Mouse (Mus musculus) cerebellum, adult 18-20 months (tissue): Measurements from ENCODE around the gene Dcn.

Experiments used
- DNase-seq, 2 experiments: peaks; one replicate each; pipeline ENCODE4 v3.0.0; 2021

Gene Dcn

DNA sequence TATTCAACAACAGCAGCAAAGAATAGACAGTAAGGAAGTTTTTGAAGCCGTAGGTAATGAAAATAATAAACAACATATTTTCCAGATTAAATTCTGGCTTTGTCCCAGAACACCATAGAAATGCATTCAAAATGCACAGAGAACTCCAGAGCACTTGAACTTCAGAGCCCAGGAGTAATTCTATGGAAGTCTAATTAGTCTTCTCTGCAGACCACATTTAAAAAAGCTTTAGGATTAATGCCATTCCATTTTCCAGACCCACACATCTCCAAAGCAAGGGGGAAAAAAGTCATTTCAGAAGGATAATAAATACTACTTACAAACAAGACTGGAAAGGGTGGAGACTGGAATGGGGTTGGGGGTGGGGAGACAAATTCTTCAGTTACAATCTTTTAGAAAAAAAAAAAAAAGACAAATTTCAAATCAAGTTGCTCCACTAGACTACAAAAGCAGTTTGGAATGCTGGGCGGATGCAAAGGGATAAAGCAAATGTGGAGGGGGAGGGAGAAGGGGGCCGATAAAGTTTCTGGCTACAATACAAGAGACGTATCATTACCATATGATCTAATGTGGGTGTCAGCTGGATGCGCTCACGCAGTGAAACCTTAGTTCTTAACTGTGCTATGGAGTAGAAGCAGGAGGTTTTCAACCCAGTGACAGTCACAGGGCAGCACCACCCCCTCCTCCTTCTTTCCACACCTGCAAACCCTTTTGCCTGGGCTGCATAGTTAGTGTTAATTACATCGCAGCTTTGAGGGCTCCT is at the start of gene Dcn:
Gene Dcn, plus strand, starts transcription at position 606 of the 763 bp plus-strand sequence.
- DNase-seq, result no peak

DNA sequence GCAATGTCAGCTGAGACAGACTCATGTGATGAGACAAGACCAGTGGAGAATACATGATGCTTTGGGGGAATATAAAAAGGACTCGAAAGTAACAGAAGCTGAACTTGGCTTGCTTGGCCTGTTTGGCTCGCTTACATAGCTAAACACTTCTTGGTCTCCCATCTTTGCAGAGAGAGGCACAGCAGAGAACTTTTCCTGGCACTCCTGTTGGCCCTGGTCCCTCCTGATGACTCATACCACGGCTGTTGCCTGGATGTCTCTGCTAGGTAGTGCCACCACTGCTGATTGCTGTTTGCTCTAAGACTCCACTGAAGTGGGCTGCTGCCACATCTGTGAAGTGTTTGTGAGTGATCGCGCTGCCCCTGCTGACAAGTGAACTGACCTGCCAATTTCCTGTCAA is 42.7 kb upstream of the Dcn start:
- DNase-seq, result peak in 1 of 2 experiments; percentile 9

DNA sequence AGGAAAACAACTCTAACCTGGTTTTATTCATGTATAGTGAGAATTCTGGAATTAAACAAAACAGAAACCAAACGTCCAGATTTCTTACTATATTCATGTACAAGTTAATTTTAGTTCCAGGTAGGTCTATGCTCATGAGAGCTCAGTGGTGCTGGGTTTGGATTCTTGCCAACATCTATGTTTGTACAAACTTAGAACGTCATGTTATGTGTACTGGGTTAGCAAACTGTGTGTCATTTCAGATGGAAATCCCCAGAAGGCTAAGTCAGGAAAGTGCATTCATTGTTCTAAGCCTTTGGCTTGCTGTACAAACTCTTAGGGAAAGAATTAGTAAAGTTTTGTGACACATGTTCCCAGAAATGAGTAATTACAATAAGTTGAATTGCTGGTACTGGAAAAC is 37.1 kb upstream of the Dcn start:
- no peak for DNase-seq

DNA sequence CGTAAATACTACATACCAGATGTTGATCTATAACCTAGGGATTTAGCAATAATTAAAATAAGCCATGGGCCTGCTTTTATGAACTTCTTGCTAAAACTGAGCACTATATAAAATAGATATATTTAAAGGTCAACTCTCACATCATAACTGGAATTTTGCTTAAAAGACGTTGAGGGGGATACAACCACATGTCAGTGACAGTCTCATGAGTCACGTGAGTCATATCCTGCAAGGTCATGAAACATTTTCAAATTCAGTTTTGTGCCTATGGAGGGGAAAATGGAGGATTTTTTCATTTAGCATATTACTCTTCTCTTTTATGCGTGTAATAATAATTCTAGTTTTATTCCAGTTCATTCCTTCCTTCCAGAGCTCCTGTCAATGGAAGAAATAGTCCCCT is 32.9 kb upstream of the Dcn start:
- no peak for DNase-seq

DNA sequence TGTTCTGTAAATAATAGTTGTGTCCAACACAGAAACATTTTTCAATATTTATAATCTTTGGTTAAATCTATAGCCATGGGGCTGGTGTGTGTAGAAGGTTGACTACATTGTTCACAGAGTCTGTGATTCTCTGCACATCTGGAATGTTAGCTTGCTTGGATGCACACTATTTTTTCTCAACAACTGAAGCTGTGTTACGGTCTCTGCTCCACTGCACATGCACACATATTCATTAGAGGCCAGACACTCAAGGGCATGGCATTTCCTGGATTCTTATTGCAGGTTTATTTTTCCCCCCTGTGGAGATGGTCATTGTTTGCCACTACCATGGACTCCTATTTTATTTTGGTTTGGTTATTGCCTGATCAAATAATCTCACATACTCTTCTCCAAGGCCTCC is 26.5 kb upstream of the Dcn start:
- DNase-seq, result no peak

DNA sequence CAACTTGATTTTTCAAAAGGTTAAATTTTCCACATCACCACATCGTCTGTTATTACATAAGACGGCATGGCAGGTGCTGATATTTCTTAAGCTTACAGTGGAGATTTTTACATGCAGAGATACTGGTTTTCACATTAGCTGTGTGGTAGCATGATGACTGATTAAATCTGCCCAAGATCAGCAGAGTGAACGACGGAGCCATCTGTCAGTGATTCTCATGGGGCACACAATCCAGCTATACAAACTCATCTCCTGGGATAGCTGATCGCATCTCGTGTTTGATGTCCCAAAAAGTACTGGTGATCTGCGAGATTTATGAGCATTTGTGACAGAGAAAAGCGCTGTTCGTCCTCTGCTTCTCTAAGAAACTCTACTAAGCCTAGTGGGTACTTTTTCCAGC is 25.9 kb upstream of the Dcn start:
- DNase-seq, result no peak

DNA sequence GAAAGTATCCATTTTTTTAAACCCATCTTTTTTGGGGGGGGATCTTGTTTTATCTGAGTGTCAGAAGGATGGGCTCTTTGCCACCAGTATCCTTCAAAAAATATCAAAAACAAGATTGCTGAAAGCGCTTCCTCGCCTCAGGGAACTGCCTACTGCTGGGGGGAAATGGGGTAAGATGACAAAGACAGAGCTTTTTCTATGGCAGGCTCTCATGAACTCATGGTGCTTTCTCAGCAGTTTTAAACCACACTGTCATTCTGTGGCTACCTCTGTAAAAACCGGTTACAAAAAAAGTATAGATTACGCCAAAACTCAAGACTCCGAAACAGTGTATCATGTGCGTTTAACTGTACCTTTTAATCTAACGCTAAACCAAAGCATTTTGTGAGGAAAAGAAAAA is 22.4 kb upstream of the Dcn start:
- no peak for DNase-seq

DNA sequence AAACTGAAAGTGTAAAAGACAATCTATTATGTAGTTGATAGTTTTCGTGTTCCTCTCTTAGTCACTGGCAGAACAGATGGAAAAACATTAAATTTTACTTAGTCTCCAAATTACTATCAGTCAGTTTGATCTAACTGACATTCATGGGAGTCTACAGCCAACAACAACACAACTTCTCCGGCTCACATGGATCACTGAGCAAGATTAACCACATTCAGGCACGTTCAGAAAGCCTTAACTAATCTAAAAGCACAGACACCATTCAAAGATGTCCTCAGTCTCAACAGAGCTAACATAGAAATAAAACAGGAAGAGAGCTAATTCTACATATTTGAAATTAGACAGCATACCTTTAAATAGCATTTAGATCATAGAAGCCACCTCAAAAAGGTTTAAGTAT is 12.6 kb upstream of the Dcn start:
- no peak for DNase-seq

DNA sequence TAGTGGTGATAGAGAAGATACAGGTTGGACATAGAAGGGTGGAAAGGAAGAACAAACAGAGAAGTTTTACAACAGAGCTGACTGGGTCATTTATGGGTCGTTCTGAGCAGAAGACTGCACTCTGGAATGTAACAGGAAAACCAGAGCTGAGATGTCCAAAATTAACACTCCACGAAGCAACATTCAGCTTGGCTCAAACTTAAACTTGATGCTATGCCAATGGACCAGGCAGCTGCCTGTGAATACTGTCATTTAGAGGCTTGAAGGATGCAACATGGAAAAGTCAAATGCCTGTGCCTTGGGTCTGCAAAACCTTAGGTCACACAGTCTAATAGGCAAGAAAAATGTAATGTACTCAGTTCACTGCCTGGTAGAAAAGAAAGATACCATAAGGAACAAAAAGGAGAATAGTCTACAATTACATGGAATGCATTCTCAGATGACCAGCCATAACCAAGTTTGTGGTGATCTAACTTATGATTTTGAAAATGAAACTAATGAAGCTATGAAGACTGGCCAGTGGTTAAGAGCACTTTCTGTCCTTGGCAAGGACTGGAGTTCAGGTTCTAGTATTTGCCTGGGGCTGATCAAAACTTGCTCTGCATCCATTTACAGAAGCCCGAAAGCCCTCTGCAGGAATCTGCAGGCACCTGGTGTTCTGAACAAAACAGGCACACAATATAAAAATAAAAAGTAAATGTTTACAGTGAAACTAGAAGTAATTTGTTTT is 9.8 kb upstream of the Dcn start:
- DNase-seq, result no peak

DNA sequence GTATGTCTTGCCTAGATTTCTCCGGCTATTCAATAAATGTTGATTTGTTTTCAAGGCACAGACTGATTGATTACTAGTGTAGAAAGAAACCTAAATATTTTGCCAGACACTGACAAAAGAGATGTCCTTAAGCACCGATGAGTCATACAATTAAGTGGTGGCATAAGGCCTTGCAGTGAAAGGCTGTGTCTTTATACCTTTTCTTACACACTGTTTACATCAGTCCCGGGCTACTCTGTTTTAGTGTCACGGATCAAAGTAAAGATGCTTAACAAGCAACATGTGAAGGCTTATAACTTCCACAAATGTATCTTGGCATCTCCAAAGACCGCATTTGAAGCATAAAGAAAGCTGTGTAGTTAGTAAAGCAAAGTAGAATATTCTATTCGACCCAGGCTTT is 3.9 kb upstream of the Dcn start:
- no peak for DNase-seq

DNA sequence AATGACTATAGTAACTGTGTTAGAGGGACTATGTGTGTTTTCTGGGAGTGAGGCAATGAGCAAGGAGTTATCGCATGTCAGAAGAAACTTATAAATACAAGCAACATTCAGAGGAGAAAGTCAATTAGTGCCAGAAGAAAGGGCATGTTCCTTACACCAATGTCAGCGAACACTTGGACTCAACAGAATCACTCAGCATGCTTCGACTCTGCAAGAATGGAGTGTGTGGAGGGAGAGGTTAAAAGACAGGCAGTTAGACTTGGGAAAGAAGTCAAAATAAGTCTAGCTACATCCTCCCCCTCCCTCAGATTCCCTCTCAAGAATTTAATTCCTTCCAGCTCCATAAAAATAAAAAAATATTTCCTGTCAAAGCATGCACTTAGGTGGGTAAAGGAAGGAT is 1.1 kb upstream of the Dcn start:
- DNase-seq, result no peak

DNA sequence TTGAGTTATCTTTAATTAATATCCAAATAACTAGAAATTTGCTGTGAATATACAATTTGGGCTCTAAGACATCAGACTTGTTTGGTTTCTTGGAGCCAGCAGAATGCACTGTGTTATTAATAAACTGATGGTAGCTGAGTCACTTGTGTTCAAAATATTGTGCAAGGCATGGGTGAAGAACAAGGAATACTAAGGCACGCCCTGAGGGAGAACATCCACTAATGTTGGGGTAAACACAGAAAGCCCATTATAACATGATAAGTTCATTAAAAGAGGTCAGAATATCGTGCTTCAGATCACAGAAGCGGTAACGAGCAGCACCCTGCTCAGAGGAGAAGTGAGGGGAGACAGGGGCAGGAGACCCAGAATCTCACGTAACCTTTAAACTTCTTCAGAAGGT is 2.7 kb downstream of the Dcn start:
- DNase-seq, result no peak

DNA sequence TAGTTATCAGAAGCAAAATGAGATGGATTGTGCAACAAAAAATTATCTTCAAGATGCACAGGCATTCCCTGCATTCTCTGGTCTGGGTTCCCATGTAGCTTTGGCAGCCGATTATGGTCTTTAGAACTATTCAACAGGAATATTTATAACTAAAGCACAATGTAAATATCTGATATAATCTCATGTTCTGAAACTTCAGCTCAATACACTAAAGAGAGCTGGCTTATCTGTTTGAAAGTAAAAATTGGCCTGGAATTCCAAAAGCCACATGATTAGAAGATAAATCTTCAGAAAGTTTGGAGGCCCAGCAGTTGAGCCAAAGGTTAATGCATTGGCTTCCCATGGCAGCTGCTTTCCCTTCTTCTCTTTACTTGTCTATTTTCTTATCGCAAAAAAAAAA is 4.6 kb downstream of the Dcn start:
- DNase-seq, result no peak

DNA sequence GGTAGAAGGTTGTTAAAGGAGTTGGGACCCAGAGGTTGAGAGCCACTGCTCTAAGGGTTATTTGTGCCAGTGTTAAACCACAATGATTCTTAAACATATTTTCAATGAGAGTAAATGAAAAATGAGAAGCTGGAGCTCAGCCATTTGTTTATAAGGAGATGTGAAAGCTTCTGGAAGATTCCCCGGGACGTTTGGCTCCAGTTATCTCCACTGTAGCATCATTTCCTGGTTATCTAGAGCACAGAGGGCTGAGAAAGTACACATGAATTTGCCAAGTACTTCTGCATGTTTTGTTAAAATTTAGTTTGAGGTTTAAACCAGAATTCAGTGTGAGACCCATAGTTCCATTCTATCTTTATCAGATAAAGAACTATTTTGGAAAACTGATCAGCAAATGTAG is 5.7 kb downstream of the Dcn start:
- no peak for DNase-seq

DNA sequence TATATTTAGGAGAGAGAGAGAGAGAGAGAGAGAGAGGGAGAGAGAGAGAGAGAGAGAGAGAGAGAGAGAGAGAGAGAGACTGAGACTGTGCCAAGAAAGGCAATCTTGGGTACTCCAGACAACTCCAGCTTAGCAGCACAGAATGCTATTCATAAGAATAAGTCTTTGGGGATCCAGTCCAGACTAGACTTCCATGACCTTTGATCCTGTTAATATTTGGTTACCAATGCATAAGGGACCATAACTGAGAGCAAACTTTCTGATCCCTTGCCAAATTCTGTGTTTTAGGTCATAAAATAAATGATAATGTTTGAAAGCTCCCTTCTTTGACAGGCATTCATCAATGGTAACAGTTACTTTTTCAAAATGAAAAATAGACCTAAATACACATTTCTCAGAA is 6.7 kb downstream of the Dcn start:
- no peak for DNase-seq

DNA sequence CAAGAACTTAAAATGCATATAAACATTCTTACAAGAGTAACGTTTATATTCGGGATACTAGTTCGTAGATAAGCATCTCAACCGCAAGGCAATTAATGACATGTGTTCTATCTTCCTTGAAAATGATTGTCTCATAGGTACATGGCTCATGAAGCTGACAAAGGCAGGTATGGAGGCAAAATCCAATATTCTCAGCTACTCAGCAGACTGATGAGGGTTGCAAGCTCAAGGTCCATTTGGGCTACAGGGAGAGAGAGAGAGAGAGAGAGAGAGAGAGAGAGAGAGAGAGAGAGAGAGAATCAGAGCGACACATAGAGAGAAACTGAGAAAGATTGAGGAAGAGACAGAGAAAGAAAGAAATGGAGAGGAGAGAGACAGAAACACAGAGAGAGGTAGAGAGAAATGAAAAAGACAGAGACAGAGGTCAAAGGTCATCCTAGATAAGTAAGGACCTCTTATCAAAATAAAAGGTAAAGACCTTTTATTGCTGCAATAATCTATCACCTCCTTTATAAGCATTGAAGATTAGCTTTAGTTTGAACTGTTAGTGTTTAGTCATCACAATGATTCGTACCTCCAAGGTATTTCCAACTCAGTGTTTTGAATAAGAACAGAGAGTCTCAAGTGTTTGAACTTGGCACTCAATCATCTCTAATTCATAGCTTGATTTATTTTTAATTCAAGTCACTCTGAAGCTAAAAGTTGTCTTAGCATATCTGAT is 8.0 kb downstream of the Dcn start:
- no peak for DNase-seq

DNA sequence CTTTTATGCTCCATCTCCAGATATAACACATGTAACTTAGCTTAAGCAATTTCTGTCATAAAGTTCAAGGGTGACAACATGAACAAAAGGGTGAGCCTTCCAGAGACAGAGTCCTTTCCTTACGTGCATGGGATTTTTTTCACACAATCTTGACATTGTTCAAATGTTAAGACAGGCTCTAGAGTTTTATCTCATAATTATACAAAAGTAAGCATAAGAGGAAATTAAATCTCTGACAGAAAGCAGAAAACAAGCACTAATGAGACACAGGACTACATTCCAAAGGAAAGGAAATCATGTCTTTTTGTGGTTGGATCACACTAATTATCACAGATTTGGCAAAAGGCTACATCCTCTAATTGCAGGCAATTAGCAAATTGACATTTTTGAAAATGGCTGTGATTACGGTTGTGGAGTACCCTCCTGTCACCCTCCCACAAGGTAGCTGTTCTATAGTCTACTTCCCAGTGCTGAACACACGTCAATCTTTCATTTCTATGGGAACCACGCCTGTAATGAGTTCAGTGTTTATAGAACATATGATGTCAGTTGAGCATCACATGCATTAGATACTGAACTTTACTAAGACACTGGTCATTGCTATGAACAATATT is 13.1 kb downstream of the Dcn start:
- DNase-seq, result no peak

DNA sequence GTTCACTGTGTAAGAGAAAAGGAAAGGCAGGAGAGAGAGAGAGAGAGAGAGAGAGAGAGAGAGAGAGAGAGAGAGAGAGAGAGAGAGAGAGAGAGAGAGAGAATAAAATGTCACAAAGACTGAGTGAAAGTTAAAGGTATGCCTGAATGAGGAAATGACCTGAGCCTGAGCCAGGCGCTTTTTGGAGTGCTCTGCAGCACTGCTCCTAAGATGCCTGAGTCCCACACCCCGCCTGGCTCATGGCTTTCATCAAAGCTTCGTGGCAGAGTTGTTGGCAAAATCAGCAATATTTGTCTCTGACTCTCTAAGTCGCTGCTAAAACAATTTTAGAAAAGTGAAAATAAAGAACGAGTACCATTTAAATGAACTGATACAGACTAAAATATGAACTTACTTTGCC is 18.2 kb downstream of the Dcn start:
- no peak for DNase-seq

DNA sequence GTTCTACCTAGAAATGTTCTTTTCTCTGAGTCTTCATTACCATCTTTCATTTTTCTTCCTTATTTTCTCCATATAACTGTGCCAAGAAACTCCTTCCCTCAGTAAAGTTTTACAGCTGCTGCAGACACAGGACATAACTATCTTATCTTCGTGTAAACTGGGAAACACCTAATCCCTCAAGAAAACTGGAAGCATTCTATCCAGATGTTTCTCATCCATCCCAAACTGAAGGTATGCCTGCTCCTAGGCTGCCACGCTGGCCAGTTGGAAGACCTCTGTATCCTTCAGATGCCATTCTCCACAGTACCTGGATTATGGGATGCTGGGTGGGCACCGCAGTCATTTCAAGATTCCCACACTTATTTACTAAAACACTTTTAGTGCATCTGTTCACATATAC is 44.0 kb downstream of the Dcn start:
- no peak for DNase-seq

DNA sequence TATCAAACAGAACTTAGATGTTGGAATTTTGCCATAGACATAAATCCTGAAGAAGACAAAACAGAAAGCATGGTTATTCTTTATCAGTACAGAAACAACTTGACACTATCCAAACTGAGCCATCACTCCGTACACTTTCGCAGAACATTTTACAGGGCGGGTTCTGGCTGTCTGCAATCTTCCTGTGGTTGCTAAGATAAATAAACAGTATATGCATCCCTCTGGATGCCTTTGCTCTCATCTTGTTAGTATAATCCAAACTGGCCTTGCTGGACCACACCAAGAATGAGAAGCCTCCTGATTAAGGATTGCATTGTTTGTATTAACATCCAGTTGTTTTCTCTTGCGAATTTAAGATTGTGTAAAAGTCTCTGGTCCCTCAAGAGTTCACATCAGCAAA is 56.3 kb downstream of the Dcn start:
- no peak for DNase-seq

DNA sequence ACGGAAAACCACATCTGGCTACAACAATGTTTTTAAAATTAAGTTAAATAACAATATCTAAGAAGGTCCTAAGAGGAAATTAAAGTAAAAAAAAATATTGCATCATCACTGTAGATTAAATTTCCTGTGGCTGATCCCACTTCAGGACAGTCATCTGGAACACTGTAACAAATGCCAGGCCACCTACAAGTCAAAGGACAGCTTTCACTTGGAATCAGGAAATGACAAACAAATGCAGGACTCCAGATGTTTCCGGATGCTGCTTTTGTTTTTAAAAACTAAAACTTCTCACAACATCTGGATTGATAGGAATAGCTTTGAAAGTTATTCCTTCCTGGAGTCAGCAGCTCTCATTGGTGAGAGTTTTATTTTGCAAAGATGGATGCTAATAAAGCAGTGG is 57.5 kb downstream of the Dcn start:
- DNase-seq, result no peak

DNA sequence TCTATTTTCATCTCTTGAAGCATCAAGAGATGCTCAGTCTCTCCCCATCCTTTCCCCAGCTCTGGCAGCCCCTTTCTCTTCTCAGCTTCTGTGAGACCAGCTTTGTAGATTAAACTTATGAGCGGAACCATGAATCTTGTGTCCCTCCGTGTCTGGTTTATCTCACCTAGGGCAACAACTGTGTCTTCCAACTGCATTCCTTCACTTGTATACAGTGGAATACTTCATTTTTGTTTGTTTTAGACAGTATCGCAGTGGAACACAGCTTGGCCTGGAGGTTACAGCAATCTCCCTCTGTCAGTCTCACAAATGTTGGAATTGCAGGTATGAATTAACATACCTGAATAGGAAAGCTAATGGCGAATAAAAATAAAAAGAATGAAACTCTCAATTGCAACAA is 58.8 kb downstream of the Dcn start:
- no peak for DNase-seq

DNA sequence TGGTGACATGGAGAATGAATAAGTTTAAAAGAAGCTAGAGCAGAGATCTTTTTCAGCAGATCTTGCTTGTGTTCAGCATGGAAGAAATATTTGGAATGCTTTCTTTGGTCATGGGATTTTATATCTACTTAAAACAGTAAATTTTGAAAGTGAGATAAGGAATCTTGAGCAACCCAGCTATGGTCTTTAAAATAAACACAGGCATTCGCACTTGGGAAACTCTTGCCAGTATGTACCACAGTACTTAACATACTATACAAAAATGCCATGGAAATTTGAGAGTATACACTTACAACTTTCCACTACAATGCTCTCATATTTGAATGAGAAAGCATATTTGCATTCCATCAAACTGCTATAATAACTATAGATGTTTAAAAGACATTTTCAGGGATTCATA is 68.3 kb downstream of the Dcn start:
- DNase-seq, result no peak
